Mouse (Mus musculus): ENCODE data around the gene Rabgap1l. TPM values are rescaled to one million over a fixed set of nuclear protein-coding genes. Genes with fewer than 3 reads are reported as not detected.
A peak's percentile ranks its signal among the peaks of the same experiment; 100 is the strongest.

The Rabgap1l gene
- polyA plus RNA-seq, 1 experiment from 2014 or later, result 20.5 TPM

GRCm38 (mm10) chr1:160729944-160730343 is 63.1 kb downstream of the Rabgap1l start:
- H3K9me3 ChIP-seq, result no peaks in the 10 kb centered on the region
- no peaks in the 10 kb centered on the region for H3K36me3 ChIP-seq
- H3K9ac ChIP-seq, result no peak overlapping the region
- no peaks in the 10 kb centered on the region for H3K4me1 ChIP-seq (replicated peaks)
- H3K4me2 ChIP-seq, result no peak overlapping the region
- 72% methylated on average over 4 of the region's 4 CpGs for WGBS
- H3K4me3 ChIP-seq, result no peak overlapping the region
- H3K27me3 ChIP-seq, result no peaks in the 10 kb centered on the region
- no peak for ATAC-seq (ENCODE audit: low read depth)
- H3K27ac ChIP-seq (replicated peaks), result no peak overlapping the region

- Histone ChIP-seq H3K4me2 (no peak overlapping the region), H3K4me3 (no peak overlapping the region), H3K36me3 (no peaks in the 10 kb centered on the region), H3K4me1 (replicated peaks) (no peaks in the 10 kb centered on the region), H3K9ac (no peak overlapping the region), H3K27me3 (no peaks in the 10 kb centered on the region), H3K9me3 (no peaks in the 10 kb centered on the region), H3K27ac (replicated peaks) (no peak overlapping the region)
- ATAC-seq (ENCODE audit: low read depth), result no peak
- 21% methylated on average over 3 of the region's 3 CpGs for WGBS
Measured at GRCm38 (mm10) chr1:160717742-160718141, 75.3 kb downstream of the Rabgap1l start.

DNA sequence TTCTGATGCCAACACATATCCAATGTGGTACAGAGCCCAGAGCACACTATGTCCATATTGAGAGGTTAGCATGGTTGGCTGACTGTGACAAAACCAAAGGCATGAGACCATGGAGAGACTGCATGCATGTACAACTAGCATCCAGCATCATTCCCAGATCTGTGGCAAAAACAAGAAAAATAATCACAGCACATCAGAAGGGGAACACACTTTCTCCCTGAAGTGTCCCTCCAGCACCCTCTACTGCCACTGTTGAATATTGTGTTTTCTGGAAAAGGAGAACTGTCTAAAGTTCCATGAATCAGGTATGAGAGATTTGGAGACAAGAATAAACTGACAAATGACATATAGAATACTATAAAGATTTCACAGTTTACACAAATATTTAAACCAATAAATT is 78.3 kb downstream of the Rabgap1l start:
- H3K9ac ChIP-seq, result no peak overlapping the region
- H3K4me2 ChIP-seq, result no peak overlapping the region
- H3K27ac ChIP-seq (replicated peaks), result no peak overlapping the region
- no peaks in the 10 kb centered on the region for H3K27me3 ChIP-seq
- ATAC-seq (ENCODE audit: low read depth), result no peak
- no peaks in the 10 kb centered on the region for H3K4me1 ChIP-seq (replicated peaks)
- no peaks in the 10 kb centered on the region for H3K36me3 ChIP-seq
- no peak overlapping the region for H3K4me3 ChIP-seq
- H3K9me3 ChIP-seq, result no peaks in the 10 kb centered on the region

DNA sequence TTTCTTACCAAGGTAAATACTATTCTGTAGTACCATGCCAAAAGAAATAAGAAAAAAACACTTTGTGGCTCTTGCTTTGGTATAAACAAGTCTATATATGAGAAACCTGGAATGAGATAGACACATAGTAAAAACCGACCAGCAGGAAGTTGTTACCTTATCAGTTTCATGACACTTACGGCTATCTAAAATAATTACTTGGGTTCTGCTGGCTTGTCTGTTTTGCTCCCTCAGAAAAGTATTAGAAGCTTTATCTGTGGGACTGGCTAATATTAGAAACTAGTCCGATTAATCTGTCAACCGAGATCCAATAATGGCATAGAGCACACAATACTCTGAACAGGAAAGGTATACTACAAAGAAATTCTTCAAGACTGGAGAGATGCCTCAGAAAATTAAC is 79.1 kb downstream of the Rabgap1l start:
- ATAC-seq (ENCODE audit: low read depth), result no peak
- no peak overlapping the region for H3K4me2 ChIP-seq
- no peaks in the 10 kb centered on the region for H3K4me1 ChIP-seq (replicated peaks)
- no peak overlapping the region for H3K27ac ChIP-seq (replicated peaks)
- no peak overlapping the region for H3K4me3 ChIP-seq
- no peaks in the 10 kb centered on the region for H3K9me3 ChIP-seq
- no peaks in the 10 kb centered on the region for H3K36me3 ChIP-seq
- 88% methylated on average over 4 of the region's 4 CpGs for WGBS
- H3K9ac ChIP-seq, result no peak overlapping the region
- H3K27me3 ChIP-seq, result no peaks in the 10 kb centered on the region

- no peak for ATAC-seq (ENCODE audit: low read depth)
- Histone ChIP-seq H3K4me3 (no peak overlapping the region), H3K9ac (no peak overlapping the region), H3K27me3 (no peaks in the 10 kb centered on the region), H3K27ac (replicated peaks) (no peak overlapping the region), H3K4me2 (no peak overlapping the region), H3K4me1 (replicated peaks) (no peaks in the 10 kb centered on the region), H3K36me3 (no peaks in the 10 kb centered on the region), H3K9me3 (no peaks in the 10 kb centered on the region)
- WGBS, result 89% methylated on average over 1 of the region's 1 CpGs
Measured at GRCm38 (mm10) chr1:160713383-160713782, 79.6 kb downstream of the Rabgap1l start.

GRCm38 (mm10) chr1:160710539-160710938 is 82.5 kb downstream of the Rabgap1l start:
- ATAC-seq (ENCODE audit: low read depth), result no peak
- no peaks in the 10 kb centered on the region for H3K9me3 ChIP-seq
- H3K4me1 ChIP-seq (replicated peaks), result no peaks in the 10 kb centered on the region
- no peaks in the 10 kb centered on the region for H3K36me3 ChIP-seq
- H3K27me3 ChIP-seq, result no peaks in the 10 kb centered on the region
- H3K9ac ChIP-seq, result no peak overlapping the region
- H3K4me3 ChIP-seq, result no peak overlapping the region
- H3K27ac ChIP-seq (replicated peaks), result no peak overlapping the region
- no peak overlapping the region for H3K4me2 ChIP-seq

DNA sequence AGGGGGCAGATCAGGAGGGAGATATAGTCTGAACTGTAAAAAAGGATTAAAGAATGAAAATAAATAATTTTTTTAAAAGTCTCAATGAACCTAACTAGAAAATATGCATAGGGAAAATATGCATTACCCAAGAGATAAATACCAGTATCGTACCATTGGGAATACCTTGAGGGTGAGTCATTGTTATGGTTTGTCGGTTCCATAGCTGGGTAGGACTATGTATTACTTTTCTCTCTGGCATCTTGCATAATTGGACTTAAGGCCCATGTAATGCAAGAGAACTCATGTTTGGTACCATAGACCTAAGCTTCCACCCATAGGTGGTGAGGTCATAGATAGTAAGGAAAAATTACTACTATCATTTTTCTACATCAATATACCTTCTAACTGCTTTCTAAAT is 88.4 kb downstream of the Rabgap1l start:
- H3K4me2 ChIP-seq, result no peak overlapping the region
- WGBS, result 89% methylated on average over 2 of the region's 2 CpGs
- no peak overlapping the region for H3K27ac ChIP-seq (replicated peaks)

DNA sequence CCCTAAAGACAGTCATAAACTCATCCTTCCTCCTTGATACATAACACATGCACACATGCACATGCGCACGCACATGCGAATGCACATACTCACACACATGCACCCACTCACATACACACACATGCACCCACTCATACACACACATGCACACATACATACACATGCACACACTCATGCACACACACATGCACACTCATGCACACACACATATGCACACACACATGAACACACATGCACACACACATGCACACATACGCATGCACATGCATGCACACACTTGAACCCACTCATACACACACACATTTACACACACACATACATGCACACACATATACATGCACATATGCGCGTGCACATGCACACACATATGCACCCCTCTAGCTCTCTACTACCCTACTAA is 89.2 kb downstream of the Rabgap1l start:
- H3K36me3 ChIP-seq, result peaks cover 6% of the 10 kb centered on the region; the same call in 1 of the 2 replicates
- WGBS, result 99% methylated on average over 6 of the region's 6 CpGs
- no peaks in the 10 kb centered on the region for H3K4me1 ChIP-seq (replicated peaks)
- no peak overlapping the region for H3K4me3 ChIP-seq
- no peak overlapping the region for H3K4me2 ChIP-seq
- H3K27ac ChIP-seq (replicated peaks), result no peak overlapping the region
- H3K9me3 ChIP-seq, result no peaks in the 10 kb centered on the region
- ATAC-seq (ENCODE audit: low read depth), result no peak
- no peaks in the 10 kb centered on the region for H3K27me3 ChIP-seq
- no peak overlapping the region for H3K9ac ChIP-seq

More for the DNA sequence above, 88.4 kb downstream of the Rabgap1l start:
- ATAC-seq (ENCODE audit: low read depth), result no peak
- no peaks in the 10 kb centered on the region for H3K9me3 ChIP-seq
- no peak overlapping the region for H3K9ac ChIP-seq
- no peak overlapping the region for H3K4me3 ChIP-seq
- H3K27me3 ChIP-seq, result no peaks in the 10 kb centered on the region
- peaks cover 6% of the 10 kb centered on the region; the same call in 1 of the 2 replicates for H3K36me3 ChIP-seq
- H3K4me1 ChIP-seq (replicated peaks), result no peaks in the 10 kb centered on the region

DNA sequence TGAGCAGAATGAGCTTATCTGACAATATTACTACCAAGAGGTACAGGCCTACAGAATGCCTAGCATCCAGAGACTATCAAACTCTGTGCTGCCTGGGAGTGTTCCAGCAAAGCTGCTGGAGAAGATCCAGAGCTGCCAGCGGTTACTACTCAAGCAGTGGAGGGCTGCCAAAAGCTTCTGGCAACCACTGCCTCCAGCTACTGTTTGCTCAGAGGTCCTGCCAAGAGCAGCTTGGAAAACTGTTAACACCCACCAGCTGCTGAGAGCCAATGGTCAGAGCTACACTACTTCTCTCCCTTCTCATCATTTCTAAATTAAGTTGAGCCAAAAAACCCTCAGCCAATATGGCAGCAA is 99.9 kb downstream of the Rabgap1l start:
- Histone ChIP-seq H3K9me3 (no peaks in the 10 kb centered on the region), H3K9ac (no peak overlapping the region), H3K4me2 (no peak overlapping the region), H3K27me3 (no peaks in the 10 kb centered on the region), H3K4me3 (no peak overlapping the region), H3K27ac (replicated peaks) (no peak overlapping the region), H3K36me3 (no peaks in the 10 kb centered on the region), H3K4me1 (replicated peaks) (0 out of 2 replicates have a peak, but pooled peaks cover 3% of the 10 kb centered on the region)
- peak; percentile 76; the same call in 1 of the 2 replicates for ATAC-seq (ENCODE audit: low read depth)
- 59% methylated on average over 1 of the region's 1 CpGs for WGBS

DNA sequence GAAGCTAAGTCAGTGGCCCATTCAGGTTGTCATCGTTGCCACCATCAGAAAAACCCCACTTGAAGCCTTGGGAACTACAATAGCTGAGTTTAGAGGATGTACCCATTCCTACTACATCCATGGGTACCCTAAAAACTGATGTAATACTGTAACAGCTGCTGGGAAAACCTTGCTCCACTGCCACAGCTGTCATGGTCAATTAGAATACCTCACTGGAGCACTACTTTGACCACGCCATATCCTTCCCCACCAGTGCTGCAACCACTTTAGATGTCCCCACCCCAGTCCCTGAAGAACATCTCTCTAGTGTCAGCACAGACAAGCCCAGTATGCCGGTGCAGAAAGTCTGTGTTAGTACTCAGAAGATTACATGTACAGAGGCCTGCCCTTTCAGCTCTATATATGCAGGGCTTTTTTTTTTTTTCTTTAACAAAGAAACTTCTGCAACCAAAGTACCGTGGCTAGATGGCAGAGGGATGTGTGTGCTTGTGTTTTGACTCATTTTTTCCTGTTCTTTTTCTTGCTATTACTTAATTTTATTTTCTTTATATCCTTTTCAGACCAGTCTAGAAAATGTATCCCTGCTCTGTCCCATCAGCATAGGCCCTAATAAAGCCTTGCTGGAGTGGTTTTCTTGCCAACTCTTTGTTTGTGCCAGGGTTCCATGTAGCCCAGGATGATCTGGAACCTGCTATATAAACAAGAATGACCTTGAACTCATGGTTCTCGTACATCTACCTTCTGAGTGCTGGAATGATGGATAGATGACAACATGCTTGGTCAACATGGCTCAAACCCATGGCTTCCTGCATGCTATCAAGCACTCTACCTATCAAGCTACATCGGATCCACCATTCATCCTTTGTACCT is 100.6 kb downstream of the Rabgap1l start:
- H3K36me3 ChIP-seq, result no peaks in the 10 kb centered on the region
- H3K27me3 ChIP-seq, result no peaks in the 10 kb centered on the region
- no peak overlapping the region for H3K9ac ChIP-seq
- no peak overlapping the region for H3K27ac ChIP-seq (replicated peaks)
- no peak overlapping the region for H3K4me3 ChIP-seq
- ATAC-seq (ENCODE audit: low read depth), result no peak
- H3K4me2 ChIP-seq, result no peak overlapping the region
- H3K4me1 ChIP-seq (replicated peaks), result 0 out of 2 replicates have a peak, but pooled peaks cover 3% of the 10 kb centered on the region
- 87% methylated on average over 6 of the region's 6 CpGs for WGBS
- H3K9me3 ChIP-seq, result no peaks in the 10 kb centered on the region

GRCm38 (mm10) chr1:160691196-160691590 is 101.8 kb downstream of the Rabgap1l start:
- ATAC-seq (ENCODE audit: low read depth), result no peak
- WGBS, result 94% methylated on average over 1 of the region's 1 CpGs

DNA sequence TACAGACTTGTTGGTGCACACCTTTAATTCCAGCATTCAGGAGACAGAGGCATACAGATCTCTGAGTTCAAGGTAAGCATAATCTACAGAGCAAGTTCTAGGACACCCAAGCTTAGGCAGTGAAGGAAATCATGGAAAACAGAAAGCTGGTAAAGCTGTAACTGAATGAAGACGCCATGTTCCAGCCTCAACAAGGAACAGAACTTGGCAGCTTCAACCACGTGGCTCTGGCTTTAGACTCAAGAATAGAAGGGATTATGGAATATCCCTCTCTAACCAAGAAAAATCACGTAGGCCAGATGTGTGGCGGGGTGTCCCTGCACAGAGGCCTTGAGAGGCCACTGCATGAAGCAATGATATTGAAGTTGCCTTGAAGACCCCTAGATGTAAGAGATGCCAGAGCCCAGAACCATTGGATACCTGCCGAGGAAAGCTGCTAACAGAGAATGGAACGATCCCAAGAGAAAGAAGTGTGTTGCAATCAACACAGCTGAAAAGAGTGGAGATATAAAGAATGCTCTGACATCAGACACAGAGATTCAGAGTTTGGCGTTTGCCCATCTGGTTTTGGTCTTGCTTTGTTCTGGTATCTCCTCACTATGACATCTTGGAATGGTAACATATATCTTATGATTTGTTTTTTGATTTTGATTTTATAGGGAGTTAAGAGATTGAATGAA is 102.4 kb downstream of the Rabgap1l start:
- H3K27ac ChIP-seq (replicated peaks), result no peak overlapping the region
- ATAC-seq (ENCODE audit: low read depth), result no peak
- 90% methylated on average over 7 of the region's 7 CpGs for WGBS
- peaks cover 8% of the 10 kb centered on the region for H3K9me3 ChIP-seq
- no peaks in the 10 kb centered on the region for H3K27me3 ChIP-seq
- H3K4me1 ChIP-seq (replicated peaks), result 0 out of 2 replicates have a peak, but pooled peaks cover 3% of the 10 kb centered on the region
- no peak overlapping the region for H3K4me3 ChIP-seq
- no peak overlapping the region for H3K9ac ChIP-seq
- no peaks in the 10 kb centered on the region for H3K36me3 ChIP-seq
- no peak overlapping the region for H3K4me2 ChIP-seq

More at GRCm38 (mm10) chr1:160691196-160691590, 101.8 kb downstream of the Rabgap1l start:
- Histone ChIP-seq H3K9ac (no peak overlapping the region), H3K9me3 (peaks cover 2% of the 10 kb centered on the region; the same call in 1 of the 2 replicates), H3K4me1 (replicated peaks) (0 out of 2 replicates have a peak, but pooled peaks cover 3% of the 10 kb centered on the region), H3K27ac (replicated peaks) (no peak overlapping the region), H3K4me2 (no peak overlapping the region), H3K27me3 (no peaks in the 10 kb centered on the region), H3K4me3 (no peak overlapping the region), H3K36me3 (no peaks in the 10 kb centered on the region)

Measured in neural tube, embryonic 13.5 days (tissue).